In genomic region chr6:94845821-94846220, GRCm38 (mm10) we compare ENCODE assay signal across 21 mouse cellular contexts.
DNase-seq lines count a peak whose midpoint lies in the region; ATAC-seq and TF ChIP-seq lines count a peak whose summit lies in the region.
"Had no signal": no experiment of that assay in that cellular context is flagged by ENCODE, and none has a peak within 500 bp of the region (broad histone marks: within the 10 kb centered on the region; RNA-seq: fewer than 3 reads in every experiment).

No protein-coding gene starts in this region.

- H3K4me3 ChIP-seq in heart, embryonic 12.5 days, result no peak overlapping the region
- H3K4me3 ChIP-seq in hindbrain, postnatal 0 days (ENCODE audit: low read length), result no peak overlapping the region
- H3K4me3 ChIP-seq: gastrocnemius, adult 2 months; heart, embryonic 10.5 days had no signal

- no peak overlapping the region for H3K9ac ChIP-seq in heart, embryonic 12.5 days
- H3K9ac ChIP-seq in hindbrain, postnatal 0 days (replicated peaks; ENCODE audit: low read length), result no peak overlapping the region
- H3K9ac ChIP-seq: forebrain, postnatal 0 days; hindbrain, embryonic 14.5 days had no signal

- H3K27me3 ChIP-seq in heart, embryonic 12.5 days (replicated peaks), result no peaks in the 10 kb centered on the region
- no peaks in the 10 kb centered on the region for H3K27me3 ChIP-seq in hindbrain, postnatal 0 days (ENCODE audit: insufficient read depth, low read length)

- H3K36me3 ChIP-seq in heart, embryonic 12.5 days, result no peaks in the 10 kb centered on the region
- no peaks in the 10 kb centered on the region for H3K36me3 ChIP-seq in hindbrain, postnatal 0 days (ENCODE audit: insufficient read depth, low read length)
- H3K36me3 ChIP-seq: heart, embryonic 10.5 days had no signal

- DNase-seq in heart, adult 11 months, result peak; percentile 87
- DNase-seq in heart, postnatal 10 days, result peak; percentile 8 to 10
- DNase-seq in heart, postnatal 25 days (ENCODE audit: low spot score), result no peak
- peak; percentile 31 for DNase-seq in adipocyte (ENCODE audit: low spot score)
- no peak for DNase-seq in hindbrain, postnatal 0 days (ENCODE audit: low spot score)
- DNase-seq: adrenal gland, postnatal 10 days; adrenal gland, postnatal 36 days; cerebellum, adult 18-20 months; cerebellum, adult 9-10 months; cerebellum, postnatal 14 days; forebrain, postnatal 0 days; gastrocnemius, adult 2 months; gastrocnemius, postnatal 14 days; heart, postnatal 14 days; kidney, adult 2 months had no signal

- ATAC-seq in heart, embryonic 12.5 days (ENCODE audit: insufficient number of reproducible peaks, low FRiP score), result no peak
- no peak for ATAC-seq in hindbrain, postnatal 0 days
- ATAC-seq: activated CD4-positive, CD25-positive, alpha-beta regulatory T cell, adult 4 months; forebrain, embryonic 14.5 days; forebrain, postnatal 0 days; intestine, postnatal 0 days had no signal

- H3K9me3 ChIP-seq in heart, embryonic 12.5 days (replicated peaks), result no peaks in the 10 kb centered on the region; the same call in 1 of the 2 replicates
- H3K9me3 ChIP-seq in hindbrain, postnatal 0 days (ENCODE audit: low read length), result no peaks in the 10 kb centered on the region
- H3K9me3 ChIP-seq: heart, embryonic 10.5 days had no signal

- H3K4me2 ChIP-seq in heart, embryonic 12.5 days, result no peak overlapping the region
- H3K4me2 ChIP-seq in hindbrain, postnatal 0 days (ENCODE audit: low read depth, low read length), result no peak overlapping the region
- H3K4me2 ChIP-seq: hindbrain, embryonic 14.5 days had no signal

- intact Hi-C loops in heart, postnatal 10 days (cut with DNase I), result no loop called here
- intact Hi-C loops in heart, postnatal 25 days (cut with DNase I), result no loop called here

- 56% methylated on average over 6 of the region's 6 CpGs for WGBS in heart, embryonic 12.5 days
- WGBS in hindbrain, postnatal 0 days, result 66% methylated on average over 6 of the region's 6 CpGs

- H3K27ac ChIP-seq in heart, embryonic 12.5 days (ENCODE audit: poor library complexity, severe bottlenecking), result no peak overlapping the region
- no peak overlapping the region for H3K27ac ChIP-seq in hindbrain, postnatal 0 days
- H3K27ac ChIP-seq: gastrocnemius, adult 2 months; heart, embryonic 10.5 days; hindbrain, embryonic 14.5 days had no signal

- 0 out of 2 replicates have a peak, but pooled peaks cover 4% of the 10 kb centered on the region for H3K4me1 ChIP-seq in heart, embryonic 12.5 days (replicated peaks)
- no peaks in the 10 kb centered on the region for H3K4me1 ChIP-seq in hindbrain, postnatal 0 days (ENCODE audit: insufficient read depth, low read length)
- H3K4me1 ChIP-seq: heart, embryonic 10.5 days had no signal

- no peak for TF ChIP-seq CTCF in hindbrain, postnatal 0 days (IDR thresholded peaks at IDR 0.05; ENCODE audit: low read depth)

Comparison
In these comparisons a context has a peak if more than half of its experiments do, and no peak if none do; other contexts are left out.
1. DNase-seq: peak in heart, adult 11 months (single experiment), heart, postnatal 10 days (2 of 2) and adipocyte (single experiment); none in heart, postnatal 25 days (single experiment) and hindbrain, postnatal 0 days (single experiment).